ENCODE assay signal across 10 mouse cellular contexts in the genomic region with DNA sequence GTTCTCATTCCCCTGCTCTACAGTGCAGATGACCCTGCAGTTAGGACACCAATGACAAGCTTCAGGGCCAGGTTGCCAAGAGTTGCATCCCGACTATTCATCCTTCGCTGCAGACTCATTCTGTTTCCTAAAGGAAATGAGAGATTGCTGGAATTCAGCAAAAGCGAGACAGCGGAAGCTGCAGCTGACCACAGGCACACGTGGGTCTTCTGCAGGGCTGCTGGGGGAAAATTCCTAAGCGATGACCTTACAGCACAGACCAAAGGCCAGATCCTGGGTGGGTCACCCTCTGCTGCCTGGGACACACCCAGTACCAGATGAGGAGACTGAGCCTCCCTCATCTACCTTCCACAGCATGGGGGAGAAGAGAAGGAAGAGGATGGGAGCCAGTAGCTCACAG.
A peak's percentile ranks its signal among the peaks of the same experiment; 100 is the strongest.
DNase-seq lines count a peak whose midpoint lies in the region; ATAC-seq lines count a peak whose summit lies in the region.
"Had no signal": no experiment of that assay in that cellular context is flagged by ENCODE, and none has a peak within 500 bp of the region (broad histone marks: within the 10 kb centered on the region; RNA-seq: fewer than 3 reads in every experiment).

No protein-coding gene starts in this region.

- no peak overlapping the region for H3K9ac ChIP-seq in embryonic facial prominence, embryonic 14.5 days (ENCODE audit: low read depth, low read length)

- WGBS in embryonic facial prominence, embryonic 14.5 days = 57% methylated on average over 6 of the region's 6 CpGs
- 75% methylated on average over 6 of the region's 6 CpGs for WGBS in embryonic facial prominence, embryonic 10.5 days

- H3K36me3 ChIP-seq in embryonic facial prominence, embryonic 14.5 days (ENCODE audit: control insufficient read depth, insufficient read depth, low read length) = no peaks in the 10 kb centered on the region
- no peaks in the 10 kb centered on the region for H3K36me3 ChIP-seq in embryonic facial prominence, embryonic 10.5 days (replicated peaks)

- H3K4me3 ChIP-seq in embryonic facial prominence, embryonic 14.5 days (ENCODE audit: low read depth, low read length) = no peak overlapping the region
- H3K4me3 ChIP-seq in embryonic facial prominence, embryonic 10.5 days = no peak overlapping the region

- H3K27me3 ChIP-seq in embryonic facial prominence, embryonic 14.5 days (replicated peaks; ENCODE audit: control insufficient read depth, insufficient read depth, low read length) = no peaks in the 10 kb centered on the region
- H3K27me3 ChIP-seq in embryonic facial prominence, embryonic 10.5 days (replicated peaks; ENCODE audit: low read depth, poor library complexity, severe bottlenecking) = no peaks in the 10 kb centered on the region

- peaks cover 12% of the 10 kb centered on the region for H3K4me1 ChIP-seq in embryonic facial prominence, embryonic 14.5 days (ENCODE audit: control insufficient read depth, insufficient read depth, low read length)
- peaks cover 45% of the 10 kb centered on the region for H3K4me1 ChIP-seq in embryonic facial prominence, embryonic 10.5 days

- H3K4me2 ChIP-seq in embryonic facial prominence, embryonic 14.5 days (ENCODE audit: low read depth, low read length) = no peak overlapping the region

- ATAC-seq in embryonic facial prominence, embryonic 14.5 days (ENCODE audit: low read depth) = no peak
- ATAC-seq in megakaryocyte, adult 5-6 weeks (ENCODE audit: poor library complexity, severe bottlenecking) = no peak
- ATAC-seq: inflammation-experienced regulatory T-cells, adult 6 months had no signal

- DNase-seq in embryonic facial prominence, embryonic 14.5 days (ENCODE audit: low spot score) = peak; percentile 50
- no peak for DNase-seq in embryonic facial prominence, embryonic 10.5 days (ENCODE audit: low spot score)
- peak; percentile 32 to 48 for DNase-seq in gastrocnemius, adult 8-10 months (ENCODE audit: low spot score in 2 of 2)
- DNase-seq in kidney, adult 8-10 months = peak; percentile 50 to 52
- peak; percentile 28 for DNase-seq in lung, postnatal 25 days (ENCODE audit: low spot score)
- no peak for DNase-seq in MN1 (ENCODE audit: low spot score)
- no peak for DNase-seq in testis, postnatal 10 days (ENCODE audit: low spot score)
- DNase-seq: cerebellum, postnatal 25 days had no signal

- peak overlapping the region; percentile 28; the same call in 1 of the 2 replicates for H3K27ac ChIP-seq in embryonic facial prominence, embryonic 14.5 days (replicated peaks; ENCODE audit: low read depth, low read length)
- no peak overlapping the region for H3K27ac ChIP-seq in embryonic facial prominence, embryonic 10.5 days (replicated peaks)

- H3K9me3 ChIP-seq in embryonic facial prominence, embryonic 14.5 days (ENCODE audit: control insufficient read depth, low read length) = 0 out of 2 replicates have a peak, but pooled peaks cover 5% of the 10 kb centered on the region
- no peaks in the 10 kb centered on the region for H3K9me3 ChIP-seq in embryonic facial prominence, embryonic 10.5 days

Comparison
In these comparisons a context has a peak if more than half of its experiments do, and no peak if none do; other contexts are left out.
1. DNase-seq: peak in embryonic facial prominence, embryonic 14.5 days (single experiment), gastrocnemius, adult 8-10 months (2 of 2), kidney, adult 8-10 months (2 of 2) and lung, postnatal 25 days (single experiment); none in embryonic facial prominence, embryonic 10.5 days (single experiment), MN1 (single experiment) and testis, postnatal 10 days (single experiment).